Comparison of ENCODE assay signal across 11 mouse cellular contexts in genomic region chr15:78770234-78770982, GRCm38 (mm10). TPM values are rescaled to one million over a fixed set of nuclear protein-coding genes. Genes with fewer than 3 reads are reported as not detected.
DNase-seq lines count a peak whose midpoint lies in the region; ATAC-seq and TF ChIP-seq lines count a peak whose summit lies in the region.
"Had no signal": no experiment of that assay in that cellular context is flagged by ENCODE, and none has a peak within 500 bp of the region (broad histone marks: within the 10 kb centered on the region; RNA-seq: fewer than 3 reads in every experiment).

No protein-coding gene starts in this region.

- peak overlapping the region; percentile 29; the same call in 1 of the 2 replicates for H3K27ac ChIP-seq in intestine, embryonic 14.5 days (ENCODE audit: low read depth)
- no peak overlapping the region for H3K27ac ChIP-seq in intestine, postnatal 0 days (ENCODE audit: low read depth, low read length)
- H3K27ac ChIP-seq in thymus, adult 2 months (ENCODE audit: control insufficient read depth, insufficient read depth, low read length) = peak overlapping the region; percentile 31; the same call in 1 of the 2 replicates
- peak overlapping the region; percentile 70 for H3K27ac ChIP-seq in hindbrain, embryonic 15.5 days (replicated peaks)

- ATAC-seq in intestine, embryonic 14.5 days (replicated peaks; ENCODE audit: low FRiP score, low TSS enrichment, low read depth) = no peak
- ATAC-seq in intestine, postnatal 0 days = no peak
- no peak for ATAC-seq in hindbrain, embryonic 15.5 days (ENCODE audit: low FRiP score, low read depth)

- peaks cover 6% of the 10 kb centered on the region for H3K4me1 ChIP-seq in intestine, embryonic 14.5 days (replicated peaks; ENCODE audit: control insufficient read depth, insufficient read depth, low read length)
- H3K4me1 ChIP-seq in intestine, postnatal 0 days (replicated peaks; ENCODE audit: control insufficient read depth, insufficient read depth, low read length) = 0 out of 2 replicates have a peak, but pooled peaks cover 4% of the 10 kb centered on the region
- peaks cover 29% of the 10 kb centered on the region for H3K4me1 ChIP-seq in thymus, adult 2 months (replicated peaks; ENCODE audit: control insufficient read depth, insufficient read depth, low read length)
- H3K4me1 ChIP-seq in hindbrain, embryonic 15.5 days (replicated peaks) = peaks cover 38% of the 10 kb centered on the region

- TF ChIP-seq CTCF in intestine, postnatal 0 days (IDR thresholded peaks at IDR 0.05; ENCODE audit: low read depth) = no peak
- no peak for TF ChIP-seq CTCF in thymus, adult 2 months (IDR thresholded peaks at IDR 0.05; ENCODE audit: borderline replicate concordance, control insufficient read depth, extremely low read depth, insufficient read depth, low read length, poor library complexity)

- TF ChIP-seq POLR2A in thymus, adult 2 months (IDR thresholded peaks at IDR 0.05; ENCODE audit: control insufficient read depth, extremely low read depth, insufficient read depth, low read length, poor library complexity) = no peak

- H3K9ac ChIP-seq in intestine, embryonic 14.5 days (ENCODE audit: low read length) = no peak overlapping the region
- no peak overlapping the region for H3K9ac ChIP-seq in intestine, postnatal 0 days (ENCODE audit: low read depth, low read length)
- H3K9ac ChIP-seq in hindbrain, embryonic 15.5 days = no peak overlapping the region

- 54% methylated on average over 9 of the region's 9 CpGs for WGBS in intestine, embryonic 14.5 days
- WGBS in intestine, postnatal 0 days = 53% methylated on average over 9 of the region's 9 CpGs
- 56% methylated on average over 9 of the region's 9 CpGs for WGBS in thymus, adult 2 months
- WGBS in hindbrain, embryonic 15.5 days = 22% methylated on average over 9 of the region's 9 CpGs

- H3K4me2 ChIP-seq in intestine, embryonic 14.5 days (ENCODE audit: low read length) = 0 out of 2 replicates have a peak overlapping the region, but pooled peaks have one; percentile 38
- no peak overlapping the region for H3K4me2 ChIP-seq in intestine, postnatal 0 days (replicated peaks; ENCODE audit: low read depth)
- H3K4me2 ChIP-seq in hindbrain, embryonic 15.5 days = peak overlapping the region; percentile 43

- 0 out of 2 replicates have a peak, but pooled peaks cover 3% of the 10 kb centered on the region for H3K9me3 ChIP-seq in intestine, embryonic 14.5 days (ENCODE audit: control insufficient read depth, low read length)
- H3K9me3 ChIP-seq in intestine, postnatal 0 days (ENCODE audit: control insufficient read depth) = no peaks in the 10 kb centered on the region
- no peaks in the 10 kb centered on the region for H3K9me3 ChIP-seq in hindbrain, embryonic 15.5 days

- H3K36me3 ChIP-seq in intestine, embryonic 14.5 days (ENCODE audit: control insufficient read depth, insufficient read depth, low read length) = no peaks in the 10 kb centered on the region
- H3K36me3 ChIP-seq in intestine, postnatal 0 days (ENCODE audit: control insufficient read depth, insufficient read depth) = peaks cover 5% of the 10 kb centered on the region; the same call in 1 of the 2 replicates
- H3K36me3 ChIP-seq in thymus, adult 2 months (ENCODE audit: control insufficient read depth, insufficient read depth, low read length) = no peaks in the 10 kb centered on the region; the same call in 1 of the 2 replicates
- H3K36me3 ChIP-seq in hindbrain, embryonic 15.5 days = no peaks in the 10 kb centered on the region

- H3K4me3 ChIP-seq in intestine, embryonic 14.5 days (ENCODE audit: low read depth, low read length) = no peak overlapping the region
- H3K4me3 ChIP-seq in intestine, postnatal 0 days (ENCODE audit: low read depth, low read length) = no peak overlapping the region
- no peak overlapping the region for H3K4me3 ChIP-seq in thymus, adult 2 months (ENCODE audit: control insufficient read depth, insufficient read depth, low read length)
- peak overlapping the region; percentile 12; the same call in 1 of the 2 replicates for H3K4me3 ChIP-seq in hindbrain, embryonic 15.5 days

- no peaks in the 10 kb centered on the region for H3K27me3 ChIP-seq in intestine, embryonic 14.5 days (replicated peaks; ENCODE audit: control insufficient read depth, insufficient read depth, low read length)
- H3K27me3 ChIP-seq in intestine, postnatal 0 days (replicated peaks; ENCODE audit: control insufficient read depth, insufficient read depth, low read length) = no peaks in the 10 kb centered on the region
- no peaks in the 10 kb centered on the region for H3K27me3 ChIP-seq in thymus, adult 2 months (ENCODE audit: control insufficient read depth, insufficient read depth, low read length)
- no peaks in the 10 kb centered on the region for H3K27me3 ChIP-seq in hindbrain, embryonic 15.5 days

- no peak for DNase-seq in intestine, embryonic 14.5 days (ENCODE audit: low spot score)
- no peak for DNase-seq in thymus, adult 2 months
- no peak for DNase-seq in thymus, postnatal 25 days
- DNase-seq in gastrocnemius, postnatal 4 days (ENCODE audit: low spot score in 2 of 2) = no peak
- no peak for DNase-seq in T-cell, adult 2 months (ENCODE audit: low spot score)
- no peak for DNase-seq in left cerebral cortex, adult 9 months (ENCODE audit: low spot score in 2 of 2)
- DNase-seq: adrenal gland, adult 8-10 months had no signal

RNA-seq across cellular contexts. Expression of gene Mfng, which starts 2.9 kb away (rescaled TPM):
- 18.4 and 19.1 TPM in 2 replicates for polyA plus RNA-seq in intestine, embryonic 14.5 days (2014; fragmentation: Nextera tagmentation; extraction: Ambion mirVana)
- polyA plus RNA-seq in intestine, postnatal 0 days (2015; fragmentation: Nextera tagmentation; extraction: Ambion mirVana) = 7.2 and 7.6 TPM in 2 replicates
- polyA plus RNA-seq in thymus, adult 2 months (2012; rRNA removed) = 97.5 and 110 TPM in 2 replicates
- polyA plus RNA-seq in hindbrain, embryonic 15.5 days (2015; fragmentation: Nextera tagmentation; extraction: Ambion mirVana) = 21.5 and 42.1 TPM in 2 replicates
- 10 to 100 TPM in 1 of 2 experiments, 1 to 10 TPM in 1; 9.5 to 11.6 TPM for total RNA-seq in gastrocnemius, postnatal 4 days (2021)

RNA-seq across cellular contexts. Expression of gene Card10, which starts 32.4 kb away (rescaled TPM):
- polyA plus RNA-seq in intestine, embryonic 14.5 days (2014; fragmentation: Nextera tagmentation; extraction: Ambion mirVana) = 7.3 and 8.6 TPM in 2 replicates
- polyA plus RNA-seq in intestine, postnatal 0 days (2015; fragmentation: Nextera tagmentation; extraction: Ambion mirVana) = 3.2 and 3.9 TPM in 2 replicates
- polyA plus RNA-seq in thymus, adult 2 months (2012; rRNA removed) = 12.6 and 13.0 TPM in 2 replicates
- 2.4 and 2.6 TPM in 2 replicates for polyA plus RNA-seq in hindbrain, embryonic 15.5 days (2015; fragmentation: Nextera tagmentation; extraction: Ambion mirVana)
- total RNA-seq in gastrocnemius, postnatal 4 days (2021) = 10 to 100 TPM; 12.6 to 13.3 TPM
- total RNA-seq: hematopoietic stem cell, adult 5-6 weeks had no signal

RNA-seq across cellular contexts. Expression of gene Elfn2, which starts 51.8 kb away (rescaled TPM):
- 0.03 TPM in 1 of 2 replicates, not detected in the other for polyA plus RNA-seq in intestine, embryonic 14.5 days (2014; fragmentation: Nextera tagmentation; extraction: Ambion mirVana)
- polyA plus RNA-seq in intestine, postnatal 0 days (2015; fragmentation: Nextera tagmentation; extraction: Ambion mirVana) = 0.10 and 0.17 TPM in 2 replicates
- polyA plus RNA-seq in thymus, adult 2 months (2012; rRNA removed) = 4.7 and 8.4 TPM in 2 replicates
- polyA plus RNA-seq in hindbrain, embryonic 15.5 days (2015; fragmentation: Nextera tagmentation; extraction: Ambion mirVana) = 10.6 and 11.7 TPM in 2 replicates
- total RNA-seq in gastrocnemius, postnatal 4 days (2021) = under 1 TPM; 0.27 to 0.70 TPM
- total RNA-seq: liver, adult 2 months had no signal
- polyA plus RNA-seq: liver, adult 2 months had no signal
